Mouse (Mus musculus) liver, embryonic 11.5 days (tissue): Measurements from ENCODE around the gene Slc28a2. TPM values are rescaled to one million over a fixed set of nuclear protein-coding genes. Genes with fewer than 3 reads are reported as not detected.
"Not testable (repeated sequence)": the region's sequence is repeated elsewhere in the genome, so short reads cannot be mapped to it uniquely, and the experiment has no call there.

Experiments
- ATAC-seq: fragments of 200-750 bp; cut with Nextera tagmentation; replicated peaks from 2 replicates; pipeline ENCODE4 v1.8.0; 2017; ENCODE audit warnings: moderate number of reproducible peaks, mild to moderate bottlenecking, moderate TSS enrichment, moderate library complexity; ENCODE audit not compliant: low FRiP score
- DNase-seq: peaks from one replicate; pipeline ENCODE4 v3.0.0-alpha.2; 2017; ENCODE audit warnings: low spot score
- H3K27ac ChIP-seq: fragments of 300-500 bp; sonication (generic); 2 replicates; pipeline ENCODE4 v1.5.1; 2014; ENCODE audit warnings: mild to moderate bottlenecking, low read depth, low read length, control low read depth
- H3K27me3 ChIP-seq: fragments of 300-500 bp; sonication (generic); replicated peaks from 2 replicates; pipeline ENCODE4 v1.6.1; 2014; ENCODE audit warnings: low read length, mixed read lengths; ENCODE audit not compliant: control insufficient read depth, insufficient read depth
- H3K36me3 ChIP-seq: fragments of 300-500 bp; sonication (generic); 2 replicates; pipeline ENCODE4 v1.6.1; 2014; ENCODE audit warnings: mild to moderate bottlenecking, low read length, moderate library complexity, mixed read lengths; ENCODE audit not compliant: control insufficient read depth, insufficient read depth
- H3K4me1 ChIP-seq: fragments of 300-500 bp; sonication (generic); replicated peaks from 2 replicates; pipeline ENCODE4 v1.6.1; 2014; ENCODE audit warnings: low read length, mixed read lengths; ENCODE audit not compliant: control insufficient read depth, insufficient read depth
- H3K4me2 ChIP-seq: fragments of 300-500 bp; sonication (generic); 2 replicates; pipeline ENCODE4 v1.6.1; 2014; ENCODE audit warnings: mild to moderate bottlenecking, control low read depth, moderate library complexity
- H3K4me3 ChIP-seq: fragments of 300-500 bp; sonication (generic); 2 replicates; pipeline ENCODE4 v1.5.1; 2014; ENCODE audit warnings: low read depth, low read length, control low read depth
- H3K9ac ChIP-seq: fragments of 300-500 bp; sonication (generic); 2 replicates; pipeline ENCODE4 v1.6.1; 2014; ENCODE audit warnings: low read depth, low read length, control low read depth
- H3K9me3 ChIP-seq: fragments of 300-500 bp; sonication (generic); 2 replicates; pipeline ENCODE4 v1.6.1; 2016; ENCODE audit warnings: low read length, inconsistent platforms, mixed read lengths; ENCODE audit not compliant: control insufficient read depth
- WGBS: fragments of 180-500 bp; shearing (Covaris S2); extraction: QIAGEN DNeasy Blood & Tissue Kit; methylation state at CpG from one replicate; pipeline ENCODE4 v1.1.7; 2014; 5-methylcytosine and 5-hydroxymethylcytosine counted together
- polyA plus RNA-seq: library from polyadenylated mRNA; unstranded; fragments of >200 nt; fragmentation: Nextera tagmentation; extraction: Ambion mirVana; gene quantifications from 2 replicates; pipeline ENCODE4 v1.2.1, GENCODE M21; 2014

The Slc28a2 gene
- polyA plus RNA-seq, 1 experiment from 2014 or later = 0.29 TPM

- Histone ChIP-seq H3K9me3 (no peaks in the 10 kb centered on the region), H3K27ac (no peak overlapping the region), H3K27me3 (no peaks in the 10 kb centered on the region), H3K4me1 (no peaks in the 10 kb centered on the region), H3K36me3 (no peaks in the 10 kb centered on the region), H3K9ac (no peak overlapping the region), H3K4me3 (no peak overlapping the region), H3K4me2 (no peak overlapping the region)
- ATAC-seq (no peak), DNase-seq (no peak)
- WGBS = 74% methylated on average over 7 of the region's 7 CpGs
Measured at GRCm38 (mm10) chr2:122441000-122441933, 15.0 kb downstream of the Slc28a2 start.

- WGBS = 68% methylated on average over 4 of the region's 4 CpGs
- Histone ChIP-seq H3K4me1 (no peaks in the 10 kb centered on the region), H3K36me3 (no peaks in the 10 kb centered on the region), H3K4me2 (no peak overlapping the region), H3K27ac (no peak overlapping the region), H3K9me3 (no peaks in the 10 kb centered on the region), H3K9ac (no peak overlapping the region), H3K27me3 (no peaks in the 10 kb centered on the region), H3K4me3 (no peak overlapping the region)
- ATAC-seq (no peak), DNase-seq (no peak)
Measured at GRCm38 (mm10) chr2:122450351-122450750, 24.1 kb downstream of the Slc28a2 start.

- ATAC-seq (no peak), DNase-seq (no peak)
- 39% methylated on average over 2 of the region's 2 CpGs for WGBS
- Histone ChIP-seq H3K27ac (no peak overlapping the region), H3K4me3 (no peak overlapping the region), H3K9ac (no peak overlapping the region), H3K27me3 (no peaks in the 10 kb centered on the region), H3K4me2 (no peak overlapping the region), H3K4me1 (no peaks in the 10 kb centered on the region), H3K36me3 (no peaks in the 10 kb centered on the region), H3K9me3 (no peaks in the 10 kb centered on the region)
Measured at GRCm38 (mm10) chr2:122452426-122452825, 26.1 kb downstream of the Slc28a2 start.

- H3K27ac ChIP-seq = no peak overlapping the region
- ATAC-seq = no peak
- peak; percentile 32 for DNase-seq
Measured at GRCm38 (mm10) chr2:122466901-122467300, 40.6 kb downstream of the Slc28a2 start.

GRCm38 (mm10) chr2:122467351-122468013 lies 41.2 kb downstream of the Slc28a2 start:
- Histone ChIP-seq H3K36me3 (no peaks in the 10 kb centered on the region), H3K27ac (no peak overlapping the region), H3K27me3 (no peaks in the 10 kb centered on the region), H3K4me2 (peak overlapping the region; percentile 86), H3K9me3 (no peaks in the 10 kb centered on the region), H3K4me1 (no peaks in the 10 kb centered on the region), H3K4me3 (peak overlapping the region; percentile 52), H3K9ac (peak overlapping the region; percentile 52)
- ATAC-seq (peak; percentile 100), DNase-seq (peak; percentile 89)
- WGBS = 2% methylated on average over 44 of the region's 46 CpGs

More at GRCm38 (mm10) chr2:122466901-122467300, 40.6 kb downstream of the Slc28a2 start:
- peak overlapping the region; percentile 52; the same call in 1 of the 2 replicates for H3K9ac ChIP-seq
- no peaks in the 10 kb centered on the region for H3K4me1 ChIP-seq
- WGBS = 31% methylated on average over 11 of the region's 11 CpGs
- no peaks in the 10 kb centered on the region for H3K27me3 ChIP-seq
- peak overlapping the region; percentile 86 for H3K4me2 ChIP-seq
- H3K9me3 ChIP-seq = no peaks in the 10 kb centered on the region
- H3K4me3 ChIP-seq = peak overlapping the region; percentile 52
- no peaks in the 10 kb centered on the region for H3K36me3 ChIP-seq

GRCm38 (mm10) chr2:122469221-122469620 lies 42.9 kb downstream of the Slc28a2 start:
- ATAC-seq (no peak), DNase-seq (no peak)
- no peak overlapping the region for H3K4me2 ChIP-seq
- H3K4me3 ChIP-seq = no peak overlapping the region
- H3K36me3 ChIP-seq = no peaks in the 10 kb centered on the region
- 85% methylated on average over 3 of the region's 3 CpGs for WGBS
- H3K9ac ChIP-seq = no peak overlapping the region
- H3K27ac ChIP-seq = no peak overlapping the region
- no peaks in the 10 kb centered on the region for H3K9me3 ChIP-seq
- no peaks in the 10 kb centered on the region for H3K4me1 ChIP-seq
- no peaks in the 10 kb centered on the region for H3K27me3 ChIP-seq

GRCm38 (mm10) chr2:122476585-122476984 lies 50.3 kb downstream of the Slc28a2 start:
- DNase-seq (no peak), ATAC-seq (no peak)
- H3K4me3 ChIP-seq = no peak overlapping the region
- H3K9me3 ChIP-seq = no peaks in the 10 kb centered on the region
- no peak overlapping the region for H3K4me2 ChIP-seq
- H3K4me1 ChIP-seq = no peaks in the 10 kb centered on the region
- no peaks in the 10 kb centered on the region for H3K36me3 ChIP-seq
- H3K27ac ChIP-seq = no peak overlapping the region
- no peak overlapping the region for H3K9ac ChIP-seq
- no peaks in the 10 kb centered on the region for H3K27me3 ChIP-seq

GRCm38 (mm10) chr2:122483787-122484186 lies 57.5 kb downstream of the Slc28a2 start:
- not testable (repeated sequence) for H3K36me3 ChIP-seq, H3K4me1 ChIP-seq, DNase-seq, ATAC-seq, H3K9me3 ChIP-seq, H3K4me3 ChIP-seq, H3K4me2 ChIP-seq, H3K27me3 ChIP-seq, H3K9ac ChIP-seq, H3K27ac ChIP-seq
- WGBS = 35% methylated on average over 1 of the region's 1 CpGs
